Mouse (Mus musculus): ENCODE results near the gene Slc32a1. TPM values are rescaled to one million over a fixed set of nuclear protein-coding genes. Genes with fewer than 3 reads are reported as not detected.
A peak's percentile ranks its signal among the peaks of the same experiment; 100 is the strongest.

The Slc32a1 gene
- total RNA-seq, 1 experiment = 0.71 TPM

DNA sequence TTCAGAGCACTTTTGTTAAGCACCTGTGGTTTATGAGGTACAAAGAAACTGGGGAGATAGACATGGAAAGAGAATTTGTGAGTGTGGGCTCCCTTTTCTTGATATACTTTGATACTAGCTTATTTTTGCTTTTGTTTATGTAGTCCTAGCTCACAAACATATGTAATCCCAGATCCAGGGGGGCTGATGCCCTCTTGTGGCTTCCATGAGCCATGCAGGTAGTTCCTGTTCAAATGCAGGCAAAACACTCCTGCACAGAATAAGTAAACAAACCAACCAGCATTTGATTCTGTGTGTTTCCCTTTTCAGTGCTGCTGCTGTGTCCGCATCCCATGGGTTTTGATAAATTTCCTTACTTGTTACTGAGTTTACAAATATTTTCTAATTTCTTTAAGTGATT, 18.8 kb downstream of the Slc32a1 start:
- Histone ChIP-seq H3K9me3 (ENCODE audit: control insufficient read depth, insufficient read depth, low read depth, low read length) (no peaks in the 10 kb centered on the region), H3K4me3 (ENCODE audit: insufficient read depth in 1 of 2, low read depth in 1 of 2, low read length in 2 of 2, poor library complexity in 1 of 2, severe bottlenecking in 1 of 2) (no peak overlapping the region), H3K36me3 (ENCODE audit: control insufficient read depth, insufficient read depth, low read length, poor library complexity, severe bottlenecking) (peaks cover 37% of the 10 kb centered on the region), H3K9ac (ENCODE audit: insufficient read depth, low read depth, low read length, poor library complexity, severe bottlenecking) (no peak overlapping the region), H3K27ac (ENCODE audit: insufficient read depth, low read depth, low read length, poor library complexity, severe bottlenecking) (no peak overlapping the region), H3K4me1 (ENCODE audit: control insufficient read depth in 2 of 2, insufficient read depth in 2 of 2, low read length in 2 of 2, poor library complexity in 1 of 2) (peaks cover 0 to under 1% of the 10 kb centered on the region in 2 experiments; a peak in 1 of 4 replicates)
- 0 out of 2 replicates have a peak, but pooled peaks have one; percentile 28 for TF ChIP-seq ZC3H11A (IDR thresholded peaks at IDR 0.05; ENCODE audit: borderline replicate concordance, low read depth, low read length)
- no peak for TF ChIP-seq MAFK (IDR thresholded peaks at IDR 0.05; ENCODE audit: insufficient read depth, low read depth, low read length)
- in situ Hi-C loops (cut with MboI; ENCODE audit: low sequenced_read_pairs in 2 of 2, unreplicated experiment in 2 of 2) = loop anchor here (5.0 to 10.0 kb wide), 2 partner anchors 82 to 85 kb away; no protein-coding TSS in a partner anchor
- no peak for DNase-seq (ENCODE audit: low read depth, low spot score)

DNA sequence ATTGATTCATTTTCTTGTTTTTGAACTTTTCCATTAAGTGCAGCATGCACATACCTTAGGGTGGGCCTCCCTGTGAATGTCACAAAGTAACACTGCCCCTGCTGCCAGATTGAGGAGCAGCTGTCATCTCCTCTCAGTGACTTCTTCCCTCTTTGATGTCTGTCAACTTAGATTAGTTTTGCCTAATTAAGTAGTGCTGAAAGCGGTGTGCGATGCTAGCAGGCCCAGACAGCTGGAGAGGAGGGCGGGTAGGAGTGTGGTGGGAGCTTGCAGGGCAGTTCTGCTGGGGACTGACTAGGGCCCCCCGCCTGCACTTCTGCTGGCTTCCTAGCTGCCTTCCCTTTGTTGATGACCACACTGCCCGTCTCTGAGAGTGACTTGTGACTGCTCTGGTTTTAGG, 21.3 kb downstream of the Slc32a1 start:
- peaks cover 55% of the 10 kb centered on the region for H3K36me3 ChIP-seq (ENCODE audit: control insufficient read depth, insufficient read depth, low read length, poor library complexity, severe bottlenecking)
- DNase-seq (ENCODE audit: low read depth, low spot score) = no peak
- H3K9ac ChIP-seq (ENCODE audit: insufficient read depth, low read depth, low read length, poor library complexity, severe bottlenecking) = no peak overlapping the region
- no peak overlapping the region for H3K27ac ChIP-seq (ENCODE audit: insufficient read depth, low read depth, low read length, poor library complexity, severe bottlenecking)
- TF ChIP-seq MAFK (IDR thresholded peaks at IDR 0.05; ENCODE audit: insufficient read depth, low read depth, low read length) = no peak
- no peak for TF ChIP-seq CHD2 (IDR thresholded peaks at IDR 0.05; ENCODE audit: low read depth, low read length)
- TF ChIP-seq HCFC1 (IDR thresholded peaks at IDR 0.05; ENCODE audit: borderline replicate concordance, insufficient read depth, low read length) = no peak
- TF ChIP-seq ZNF384 (IDR thresholded peaks at IDR 0.05; ENCODE audit: low read depth, low read length) = no peak
- TF ChIP-seq ZC3H11A (IDR thresholded peaks at IDR 0.05; ENCODE audit: borderline replicate concordance, low read depth, low read length) = no peak
- no peak overlapping the region for H3K4me3 ChIP-seq (ENCODE audit: insufficient read depth in 1 of 2, low read depth in 1 of 2, low read length in 2 of 2, poor library complexity in 1 of 2, severe bottlenecking in 1 of 2)
- in situ Hi-C loops (cut with MboI; ENCODE audit: low sequenced_read_pairs in 2 of 2, unreplicated experiment in 2 of 2) = no loop called here
- H3K4me1 ChIP-seq (ENCODE audit: control insufficient read depth in 2 of 2, insufficient read depth in 2 of 2, low read length in 2 of 2, poor library complexity in 1 of 2) = no peaks in the 10 kb centered on the region
- H3K9me3 ChIP-seq (ENCODE audit: control insufficient read depth, insufficient read depth, low read depth, low read length) = no peaks in the 10 kb centered on the region

DNA sequence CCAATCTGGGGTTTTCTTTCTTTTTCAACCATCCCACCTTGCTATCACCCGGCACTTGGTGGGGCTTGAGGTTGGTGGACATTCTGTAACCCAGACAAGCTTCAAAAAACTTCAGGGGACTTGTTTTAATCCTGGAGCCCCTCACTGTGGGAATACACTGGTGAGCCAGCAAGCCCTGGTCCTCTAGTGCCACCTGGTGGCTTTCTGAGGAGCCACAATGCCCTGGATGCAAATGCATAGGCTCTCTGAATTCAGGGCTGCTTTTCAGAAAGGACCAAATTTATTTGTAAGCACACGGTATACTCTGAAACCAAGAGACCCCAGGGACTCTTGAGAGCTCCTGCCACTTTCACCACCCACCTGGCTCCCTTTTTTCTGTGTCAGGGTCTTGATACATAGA, 31.3 kb downstream of the Slc32a1 start:
- in situ Hi-C loops (cut with MboI; ENCODE audit: low sequenced_read_pairs in 2 of 2, unreplicated experiment in 2 of 2) = no loop called here
- H3K4me1 ChIP-seq (ENCODE audit: control insufficient read depth in 2 of 2, insufficient read depth in 2 of 2, low read length in 2 of 2, poor library complexity in 1 of 2) = peaks cover 0 to 5% of the 10 kb centered on the region in 2 experiments; a peak in 2 of 4 replicates
- DNase-seq (ENCODE audit: low read depth, low spot score) = peak; percentile 54

DNA sequence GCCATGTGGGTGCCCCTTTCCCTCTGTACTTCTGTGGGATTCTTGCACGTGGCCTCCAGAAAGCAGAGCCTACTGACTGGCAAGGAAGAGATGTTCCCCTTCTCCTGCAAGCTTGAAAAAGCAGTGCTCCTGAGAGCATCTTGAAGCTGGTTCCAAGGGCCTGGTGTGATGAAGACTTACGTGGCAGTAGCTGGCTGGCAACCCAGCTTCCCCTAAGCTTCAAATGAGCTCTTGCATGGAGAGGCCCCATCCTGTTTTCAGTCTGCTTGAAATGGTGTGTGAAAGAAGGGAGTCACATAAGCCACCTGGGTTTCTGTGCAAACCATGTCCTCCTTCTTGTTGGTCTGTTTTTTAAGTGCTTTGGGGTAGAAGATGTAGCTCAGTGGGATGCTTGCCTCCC, 32.0 kb downstream of the Slc32a1 start:
- in situ Hi-C loops (cut with MboI; ENCODE audit: low sequenced_read_pairs in 2 of 2, unreplicated experiment in 2 of 2) = no loop called here
- peaks cover 0 to 5% of the 10 kb centered on the region in 2 experiments; a peak in 2 of 4 replicates for H3K4me1 ChIP-seq (ENCODE audit: control insufficient read depth in 2 of 2, insufficient read depth in 2 of 2, low read length in 2 of 2, poor library complexity in 1 of 2)
- H3K36me3 ChIP-seq (ENCODE audit: control insufficient read depth, insufficient read depth, low read length, poor library complexity, severe bottlenecking) = peaks cover 18% of the 10 kb centered on the region; the same call in 1 of the 2 replicates
- no peak overlapping the region for H3K27ac ChIP-seq (ENCODE audit: insufficient read depth, low read depth, low read length, poor library complexity, severe bottlenecking)
- no peak overlapping the region for H3K9ac ChIP-seq (ENCODE audit: insufficient read depth, low read depth, low read length, poor library complexity, severe bottlenecking)
- no peaks in the 10 kb centered on the region for H3K9me3 ChIP-seq (ENCODE audit: control insufficient read depth, insufficient read depth, low read depth, low read length)
- TF ChIP-seq MAFK (IDR thresholded peaks at IDR 0.05; ENCODE audit: insufficient read depth, low read depth, low read length) (no peak), HCFC1 (IDR thresholded peaks at IDR 0.05; ENCODE audit: borderline replicate concordance, insufficient read depth, low read length) (no peak), CHD2 (IDR thresholded peaks at IDR 0.05; ENCODE audit: low read depth, low read length) (no peak), ZC3H11A (IDR thresholded peaks at IDR 0.05; ENCODE audit: borderline replicate concordance, low read depth, low read length) (no peak), ZNF384 (IDR thresholded peaks at IDR 0.05; ENCODE audit: low read depth, low read length) (no peak)
- H3K4me3 ChIP-seq (ENCODE audit: insufficient read depth in 1 of 2, low read depth in 1 of 2, low read length in 2 of 2, poor library complexity in 1 of 2, severe bottlenecking in 1 of 2) = no peak overlapping the region
- no peak for DNase-seq (ENCODE audit: low read depth, low spot score)

More for the DNA sequence above, 31.3 kb downstream of the Slc32a1 start:
- no peaks in the 10 kb centered on the region for H3K9me3 ChIP-seq (ENCODE audit: control insufficient read depth, insufficient read depth, low read depth, low read length)
- H3K27ac ChIP-seq (ENCODE audit: insufficient read depth, low read depth, low read length, poor library complexity, severe bottlenecking) = no peak overlapping the region
- H3K9ac ChIP-seq (ENCODE audit: insufficient read depth, low read depth, low read length, poor library complexity, severe bottlenecking) = no peak overlapping the region
- TF ChIP-seq ZNF384 (IDR thresholded peaks at IDR 0.05; ENCODE audit: low read depth, low read length) = no peak
- peak; percentile 90 for TF ChIP-seq ZC3H11A (IDR thresholded peaks at IDR 0.05; ENCODE audit: borderline replicate concordance, low read depth, low read length)
- no peak overlapping the region for H3K4me3 ChIP-seq (ENCODE audit: insufficient read depth in 1 of 2, low read depth in 1 of 2, low read length in 2 of 2, poor library complexity in 1 of 2, severe bottlenecking in 1 of 2)
- H3K36me3 ChIP-seq (ENCODE audit: control insufficient read depth, insufficient read depth, low read length, poor library complexity, severe bottlenecking) = peaks cover 23% of the 10 kb centered on the region; the same call in 1 of the 2 replicates

DNA sequence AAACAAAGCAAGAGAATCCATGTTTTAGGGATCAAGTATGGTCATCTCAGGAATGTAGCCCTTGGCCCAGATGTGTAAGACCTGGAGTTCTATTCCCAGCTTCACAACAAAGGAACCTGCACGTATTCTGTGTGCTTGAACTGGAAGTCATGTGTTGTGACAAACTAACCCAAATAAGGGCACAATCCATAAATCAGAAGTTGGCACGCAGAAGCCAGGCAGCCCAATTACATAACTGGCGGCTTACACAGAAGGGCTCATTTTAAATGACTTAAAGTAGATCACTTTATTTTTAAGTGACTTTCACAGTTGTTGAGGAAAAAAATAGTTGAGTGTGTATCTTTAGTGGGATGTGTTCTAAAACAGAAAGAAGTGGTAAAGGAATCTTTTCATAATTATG, 33.2 kb downstream of the Slc32a1 start:
- Histone ChIP-seq H3K4me3 (ENCODE audit: insufficient read depth in 1 of 2, low read depth in 1 of 2, low read length in 2 of 2, poor library complexity in 1 of 2, severe bottlenecking in 1 of 2) (no peak overlapping the region), H3K9me3 (ENCODE audit: control insufficient read depth, insufficient read depth, low read depth, low read length) (no peaks in the 10 kb centered on the region), H3K4me1 (ENCODE audit: control insufficient read depth in 2 of 2, insufficient read depth in 2 of 2, low read length in 2 of 2, poor library complexity in 1 of 2) (peaks cover 0 to 4% of the 10 kb centered on the region in 2 experiments; a peak in 2 of 4 replicates), H3K36me3 (ENCODE audit: control insufficient read depth, insufficient read depth, low read length, poor library complexity, severe bottlenecking) (peaks cover 7% of the 10 kb centered on the region; the same call in 1 of the 2 replicates), H3K27ac (ENCODE audit: insufficient read depth, low read depth, low read length, poor library complexity, severe bottlenecking) (no peak overlapping the region), H3K9ac (ENCODE audit: insufficient read depth, low read depth, low read length, poor library complexity, severe bottlenecking) (no peak overlapping the region)
- TF ChIP-seq ZC3H11A (IDR thresholded peaks at IDR 0.05; ENCODE audit: borderline replicate concordance, low read depth, low read length) (no peak), ZNF384 (IDR thresholded peaks at IDR 0.05; ENCODE audit: low read depth, low read length) (no peak), HCFC1 (IDR thresholded peaks at IDR 0.05; ENCODE audit: borderline replicate concordance, insufficient read depth, low read length) (no peak), MAFK (IDR thresholded peaks at IDR 0.05; ENCODE audit: insufficient read depth, low read depth, low read length) (no peak)
- DNase-seq (ENCODE audit: low read depth, low spot score) = no peak
- in situ Hi-C loops (cut with MboI; ENCODE audit: low sequenced_read_pairs in 2 of 2, unreplicated experiment in 2 of 2) = no loop called here

Data from ES-E14 (cell line).